Mouse (Mus musculus) C2C12 (cell line): Measurements from ENCODE around the gene Ildr1. TPM values are rescaled to one million over a fixed set of nuclear protein-coding genes. Genes with fewer than 3 reads are reported as not detected.

Experiments used
- H3K27me3 ChIP-seq: one replicate; pipeline ENCODE4 v1.6.1; 2011; ENCODE audit not compliant: control insufficient read depth, insufficient read depth, insufficient read length
- H3K36me3 ChIP-seq: one replicate; pipeline ENCODE4 v1.6.1; 2011; ENCODE audit not compliant: control insufficient read depth, insufficient read depth
- H3K4me3 ChIP-seq: one replicate; pipeline ENCODE4 v1.5.1; 2011; ENCODE audit warnings: mild to moderate bottlenecking, control low read depth; ENCODE audit not compliant: poor library complexity, insufficient read depth, severe bottlenecking
- H3K79me2 ChIP-seq: one replicate; pipeline ENCODE4 v1.6.1; 2011; ENCODE audit not compliant: control insufficient read depth, insufficient read depth
- H3K79me3 ChIP-seq: one replicate; pipeline ENCODE4 v1.6.1; 2011; ENCODE audit warnings: low read depth, control low read depth
- H3ac ChIP-seq: one replicate; pipeline ENCODE3; 2011; ENCODE audit warnings: low read depth; ENCODE audit not compliant: control insufficient read depth, insufficient read length
- CEBPB ChIP-seq: IDR thresholded peaks from one replicate; pipeline ENCODE4 v1.6.1; 2011; ENCODE audit warnings: low read depth, mild to moderate bottlenecking, control low read depth, moderate library complexity
- CTCF ChIP-seq: IDR thresholded peaks from one replicate; pipeline ENCODE4 v1.5.1; 2011; ENCODE audit not compliant: control insufficient read depth, insufficient read depth, insufficient read length
- FOSL1 ChIP-seq: IDR thresholded peaks from one replicate; pipeline ENCODE4 v1.8.0; 2011; ENCODE audit warnings: mild to moderate bottlenecking, low read length; ENCODE audit not compliant: poor library complexity, insufficient read depth, severe bottlenecking
- MAX ChIP-seq: IDR thresholded peaks from one replicate; pipeline ENCODE4 v1.6.1; 2011; ENCODE audit warnings: mild to moderate bottlenecking, control low read depth
- MYOD1 ChIP-seq: IDR thresholded peaks from one replicate; pipeline ENCODE4 v1.6.1; 2011; ENCODE audit warnings: low read depth; ENCODE audit not compliant: control insufficient read depth, insufficient read length
- MYOG ChIP-seq: IDR thresholded peaks from one replicate; pipeline ENCODE4 v1.6.1; 2011; ENCODE audit not compliant: control insufficient read depth, insufficient read length; ENCODE audit errors: extremely low read depth
- USF1 ChIP-seq: IDR thresholded peaks from one replicate; pipeline ENCODE4 v1.6.1; 2011; ENCODE audit warnings: low read depth, mild to moderate bottlenecking, control low read depth, moderate library complexity
- long read RNA-seq, 2 experiments: library from polyadenylated mRNA; unstranded; transcript quantifications; one replicate each; pipeline ENCODE4 v2.0.0; 2019 to 2020
- polyA plus RNA-seq: library from polyadenylated mRNA; unstranded; fragments of >200 nt; fragmentation: generic; extraction: Trizol; gene quantifications from one replicate; pipeline ENCODE4 v1.2.1, GENCODE M21; 2012; ENCODE audit warnings: missing spikeins

The Ildr1 gene
- not detected for polyA plus RNA-seq
- long read RNA-seq, experiment 1 = 0 reads
- long read RNA-seq, experiment 2 = 0 reads

DNA sequence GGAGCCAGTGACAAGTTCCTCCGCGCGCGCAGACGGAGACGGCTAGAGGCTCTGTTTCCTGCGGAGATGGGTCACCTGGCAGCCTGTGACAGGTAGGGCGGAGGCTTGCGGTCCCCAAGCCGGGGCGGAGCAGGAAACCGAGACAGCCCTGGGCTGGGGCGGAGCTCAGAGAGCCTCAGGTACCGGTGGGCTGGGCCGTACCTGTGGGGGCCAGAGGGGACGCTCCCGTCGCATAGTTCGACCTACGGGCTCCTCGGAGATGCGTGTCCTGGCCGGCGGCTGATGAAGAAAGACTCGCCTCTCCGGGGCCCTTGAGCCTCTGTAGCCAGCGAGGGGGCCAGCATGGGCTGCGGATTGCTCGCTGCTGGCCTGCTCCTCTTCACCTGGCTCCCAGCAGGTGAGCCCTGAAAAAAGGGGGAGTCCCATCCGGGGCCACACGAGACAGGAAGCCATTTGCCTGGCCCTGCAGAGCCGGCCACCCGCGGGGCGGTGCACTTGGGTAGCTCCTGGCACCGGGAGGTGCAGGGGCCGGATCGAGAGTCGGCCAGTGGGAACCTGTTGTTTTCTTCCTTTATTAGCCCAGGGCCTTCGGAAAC, at the start of gene Ildr1:
TSS of gene Ildr1 (plus strand) at position 161 of the 596 bp plus-strand sequence.
- Histone ChIP-seq H3K4me3 (no peak within 1 kb of the TSS), H3K79me3 (no peaks in the 10 kb centered on the region), H3K27me3 (no peaks in the 10 kb centered on the region)

DNA sequence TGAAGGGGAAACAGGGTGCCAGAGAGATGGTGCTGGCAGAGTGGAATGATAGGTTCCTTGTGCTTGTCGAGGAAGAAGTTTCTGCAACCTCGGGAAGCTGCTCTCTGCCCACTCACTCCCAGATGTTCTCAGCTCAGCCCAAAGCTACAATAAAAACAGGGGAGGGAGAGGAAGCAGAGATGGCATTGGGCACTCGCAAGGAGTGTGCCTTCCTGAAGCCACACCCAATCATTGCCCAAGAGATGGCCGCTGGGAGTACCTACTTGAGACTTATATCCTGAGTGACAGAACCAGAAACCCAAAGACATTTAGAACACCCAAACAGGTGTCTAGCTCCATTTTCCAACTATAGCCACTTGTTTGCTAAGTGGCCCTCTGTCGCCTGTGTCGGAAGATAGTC, 48.7 kb upstream of the Ildr1 start:
- H3ac ChIP-seq = no peak overlapping the region
- H3K27me3 ChIP-seq = peaks cover 3% of the 10 kb centered on the region
- H3K4me3 ChIP-seq = no peak overlapping the region
- H3K36me3 ChIP-seq = no peaks in the 10 kb centered on the region
- H3K79me3 ChIP-seq = no peaks in the 10 kb centered on the region
- no peak for TF ChIP-seq FOSL1
- TF ChIP-seq CTCF = no peak
- TF ChIP-seq MAX = no peak
- no peak for TF ChIP-seq MYOG
- TF ChIP-seq MYOD1 = no peak
- no peak for TF ChIP-seq USF1
- no peak for TF ChIP-seq CEBPB
- no peaks in the 10 kb centered on the region for H3K79me2 ChIP-seq

More for the DNA sequence above, at the start of gene Ildr1:
- TF ChIP-seq USF1 = no peak
- no peak for TF ChIP-seq FOSL1
- TF ChIP-seq CEBPB = no peak
- no peak for TF ChIP-seq CTCF
- TF ChIP-seq MYOD1 = no peak
- no peak for TF ChIP-seq MYOG
- no peak within 1 kb of the TSS for H3ac ChIP-seq
- H3K36me3 ChIP-seq = no peaks in the 10 kb centered on the region
- no peaks in the 10 kb centered on the region for H3K79me2 ChIP-seq

DNA sequence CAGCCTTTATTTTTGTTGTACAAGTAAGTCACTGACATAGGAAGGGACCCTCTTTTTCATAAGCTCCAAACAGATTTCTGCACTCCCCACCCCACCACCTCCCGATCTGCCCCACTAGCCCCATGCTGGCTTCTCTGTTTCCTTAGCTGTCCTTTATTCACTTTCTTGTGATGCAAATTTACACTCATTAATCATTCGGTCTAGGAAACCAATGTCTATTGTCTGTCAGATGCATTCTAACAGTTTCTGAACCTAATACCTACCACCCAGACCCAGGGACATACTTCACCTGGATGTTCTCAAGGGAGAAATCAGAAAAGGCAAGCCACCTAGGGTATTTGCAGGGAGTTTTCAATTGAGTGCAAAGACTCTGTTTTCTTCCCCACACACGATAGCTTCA, 44.5 kb upstream of the Ildr1 start:
- H3K79me3 ChIP-seq = no peaks in the 10 kb centered on the region
- no peaks in the 10 kb centered on the region for H3K27me3 ChIP-seq
- no peaks in the 10 kb centered on the region for H3K79me2 ChIP-seq
- no peaks in the 10 kb centered on the region for H3K36me3 ChIP-seq
- no peak for TF ChIP-seq CEBPB
- TF ChIP-seq MYOD1 = no peak
- TF ChIP-seq CTCF = no peak
- no peak overlapping the region for H3ac ChIP-seq
- no peak overlapping the region for H3K4me3 ChIP-seq

DNA sequence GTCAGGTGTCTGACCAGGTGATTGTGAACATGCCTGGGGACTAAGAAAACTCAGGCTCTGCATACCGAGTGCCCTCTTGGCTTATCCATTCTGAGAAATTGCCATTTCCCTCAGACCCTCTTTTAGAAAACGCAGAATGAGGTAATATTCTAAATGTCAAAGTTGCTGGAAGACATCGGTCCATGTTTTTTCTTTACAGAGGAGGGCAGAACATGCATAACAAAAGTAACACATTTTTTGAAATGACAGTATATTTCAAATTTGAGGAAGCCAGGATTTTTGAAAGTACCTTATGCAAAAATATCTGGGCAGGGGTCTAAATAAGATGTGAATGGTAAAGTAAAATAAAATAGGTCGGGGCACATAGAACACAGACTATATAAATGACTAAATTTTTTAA, 43.3 kb upstream of the Ildr1 start:
- no peak overlapping the region for H3ac ChIP-seq
- H3K4me3 ChIP-seq = no peak overlapping the region
- H3K27me3 ChIP-seq = no peaks in the 10 kb centered on the region
- H3K79me2 ChIP-seq = no peaks in the 10 kb centered on the region
- H3K36me3 ChIP-seq = no peaks in the 10 kb centered on the region
- no peaks in the 10 kb centered on the region for H3K79me3 ChIP-seq
- TF ChIP-seq MYOD1 = no peak
- TF ChIP-seq USF1 = no peak
- no peak for TF ChIP-seq FOSL1

DNA sequence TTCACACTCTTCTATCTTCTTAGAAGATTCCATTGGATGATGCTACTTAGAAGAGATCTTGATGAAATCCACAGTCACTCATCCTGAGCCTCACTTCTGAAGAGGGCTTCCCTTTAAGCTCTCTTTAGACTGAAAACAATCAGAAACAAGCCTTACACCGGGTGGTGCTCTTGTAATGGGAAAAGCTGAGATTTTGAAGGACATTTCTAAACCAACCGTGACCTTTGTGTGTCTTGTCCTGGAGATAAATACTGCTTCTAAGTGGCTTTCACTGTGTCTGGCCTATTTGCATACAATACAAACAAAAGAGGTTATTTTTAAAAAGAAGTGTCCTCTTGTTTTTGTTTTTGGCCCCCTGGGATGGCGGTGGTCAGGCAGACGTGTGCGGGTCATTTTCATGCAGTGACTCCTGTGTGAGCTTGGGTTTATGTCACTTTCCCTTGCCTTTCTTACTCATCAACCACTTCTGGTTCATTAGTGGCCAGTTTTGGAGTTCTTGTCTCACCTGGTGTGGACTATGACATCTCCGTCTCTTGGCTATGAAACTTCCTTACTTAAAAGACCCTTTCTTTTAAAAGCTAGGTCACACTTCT, 42.5 kb upstream of the Ildr1 start:
- no peak overlapping the region for H3ac ChIP-seq
- no peaks in the 10 kb centered on the region for H3K36me3 ChIP-seq
- TF ChIP-seq MYOD1 = no peak
- TF ChIP-seq MYOG = no peak
- no peak for TF ChIP-seq CTCF
- no peak for TF ChIP-seq CEBPB
- no peak for TF ChIP-seq USF1
- TF ChIP-seq MAX = no peak
- no peak for TF ChIP-seq FOSL1
- H3K79me3 ChIP-seq = no peaks in the 10 kb centered on the region
- no peaks in the 10 kb centered on the region for H3K27me3 ChIP-seq
- no peak overlapping the region for H3K4me3 ChIP-seq
- H3K79me2 ChIP-seq = no peaks in the 10 kb centered on the region

DNA sequence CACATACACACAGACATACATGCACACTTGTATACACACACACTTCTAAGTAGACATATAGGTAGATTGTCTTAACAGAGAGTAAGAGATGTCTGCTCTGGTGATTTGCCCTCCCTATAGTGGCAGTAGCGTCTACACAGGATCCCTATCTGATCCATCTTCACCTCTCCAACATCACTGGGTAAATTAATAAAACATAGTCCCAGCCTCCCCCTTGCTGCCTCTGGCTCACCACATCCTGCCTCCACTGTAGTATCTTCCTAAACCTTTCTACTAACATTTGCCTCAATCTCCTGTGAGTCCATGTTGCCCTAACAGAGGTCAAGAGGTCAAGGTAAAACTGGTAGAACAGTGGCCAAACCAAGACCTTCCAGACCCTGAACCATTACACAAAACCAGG, 38.6 kb upstream of the Ildr1 start:
- Histone ChIP-seq H3K36me3 (no peaks in the 10 kb centered on the region), H3K79me2 (no peaks in the 10 kb centered on the region), H3K4me3 (no peak overlapping the region), H3ac (no peak overlapping the region), H3K27me3 (no peaks in the 10 kb centered on the region), H3K79me3 (no peaks in the 10 kb centered on the region)
- TF ChIP-seq MAX (no peak), MYOG (no peak), CEBPB (no peak)
